Mouse (Mus musculus): ENCODE measurements around the gene Sccpdh.

DNA sequence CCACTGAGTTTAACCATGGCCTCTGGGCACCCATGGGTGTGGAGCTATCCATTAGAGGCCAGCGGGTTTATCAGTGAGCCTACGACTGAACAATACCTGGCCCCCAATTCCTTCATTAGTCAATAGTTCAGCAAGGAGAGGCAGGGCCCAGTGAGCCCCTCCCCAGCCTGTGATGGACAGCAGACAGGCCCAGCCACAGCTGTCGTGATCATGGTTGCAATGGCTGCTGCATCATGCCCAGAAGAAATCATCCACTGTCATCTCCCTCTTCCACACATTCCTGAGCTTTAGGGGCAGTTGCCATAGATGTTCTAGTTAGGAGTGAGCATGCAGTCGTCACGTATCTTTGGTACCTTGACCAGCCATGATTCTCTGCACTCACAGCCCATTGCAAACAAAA lies 20.9 kb downstream of the Sccpdh start:
- no peak for TF ChIP-seq CTCF (IDR thresholded peaks at IDR 0.05; ENCODE audit: extremely low read depth, insufficient read depth, low read length)
- no peak for TF ChIP-seq POLR2A (IDR thresholded peaks at IDR 0.05; ENCODE audit: extremely low read depth, insufficient read depth, low read length)
